Mouse (Mus musculus): ENCODE data around the gene Zfp42.
"Not testable (repeated sequence)": the region's sequence is repeated elsewhere in the genome, so short reads cannot be mapped to it uniquely, and the experiment has no call there.

The Zfp42 gene

GRCm38 (mm10) chr8:43306896-43307295, at the start of gene Zfp42:
Zfp42 (minus strand) TSS chr8:43306980.
- no peak for DNase-seq

DNA sequence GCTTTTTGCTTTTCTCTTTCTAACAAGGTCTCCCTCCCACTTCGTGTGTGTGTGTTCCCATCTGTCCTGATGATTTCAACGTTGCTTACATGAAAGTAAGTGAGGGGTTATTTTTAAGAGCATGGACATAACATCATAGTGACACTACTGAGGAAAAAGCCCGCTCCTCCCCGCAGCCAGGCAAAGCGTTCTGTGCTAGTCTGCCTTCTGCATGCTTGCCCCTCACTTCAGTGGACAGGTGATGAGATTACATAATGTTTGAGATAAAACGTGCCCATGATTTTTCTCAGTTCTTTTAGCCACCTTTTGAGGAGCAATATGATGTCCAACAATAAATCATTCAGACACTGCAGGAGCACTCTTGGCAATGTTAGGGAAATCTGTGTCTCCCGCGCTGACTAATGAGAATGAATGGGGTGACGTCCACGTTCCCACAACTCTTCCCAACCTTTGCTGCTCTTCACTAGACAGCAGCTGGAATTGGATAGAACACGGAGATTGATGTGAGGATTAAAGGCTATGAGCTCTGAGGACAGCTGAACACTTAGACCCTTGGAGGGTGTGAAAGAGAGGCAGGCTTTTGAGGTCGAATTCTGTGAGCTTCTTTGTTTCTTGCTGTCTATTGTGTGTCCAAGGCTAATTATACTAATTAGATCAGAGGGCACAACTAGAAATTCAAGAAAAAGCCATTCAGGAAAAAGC, 49.4 kb upstream of the Zfp42 start:
- DNase-seq, result no peak

GRCm38 (mm10) chr8:43352241-43352640, 45.5 kb upstream of the Zfp42 start:
- not testable (repeated sequence) for DNase-seq

GRCm38 (mm10) chr8:43338555-43338954, 31.8 kb upstream of the Zfp42 start:
- no peak for DNase-seq

- no peak for DNase-seq
These were observed 26.7 kb upstream of the Zfp42 start for GRCm38 (mm10) chr8:43333465-43333864.

DNA sequence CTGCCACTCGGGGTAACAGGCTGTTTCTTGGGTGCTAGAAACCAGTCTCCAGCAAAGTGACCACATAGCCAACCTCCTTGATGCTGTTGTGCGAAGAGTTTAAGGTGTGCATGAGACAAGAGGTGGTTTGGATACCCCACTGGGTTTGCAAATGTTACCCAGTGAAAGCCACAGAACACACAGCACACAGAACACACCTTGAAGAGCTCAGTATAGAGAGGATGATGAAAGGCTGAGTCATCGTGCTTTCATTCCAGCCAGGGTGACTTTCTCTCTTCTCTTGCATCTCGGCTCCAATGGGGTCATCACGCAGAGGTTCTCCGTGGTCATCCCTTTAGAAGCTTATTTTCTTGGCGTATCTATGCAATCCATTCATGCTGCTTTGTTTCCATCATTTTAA, 24.9 kb upstream of the Zfp42 start:
- no peak for DNase-seq

DNA sequence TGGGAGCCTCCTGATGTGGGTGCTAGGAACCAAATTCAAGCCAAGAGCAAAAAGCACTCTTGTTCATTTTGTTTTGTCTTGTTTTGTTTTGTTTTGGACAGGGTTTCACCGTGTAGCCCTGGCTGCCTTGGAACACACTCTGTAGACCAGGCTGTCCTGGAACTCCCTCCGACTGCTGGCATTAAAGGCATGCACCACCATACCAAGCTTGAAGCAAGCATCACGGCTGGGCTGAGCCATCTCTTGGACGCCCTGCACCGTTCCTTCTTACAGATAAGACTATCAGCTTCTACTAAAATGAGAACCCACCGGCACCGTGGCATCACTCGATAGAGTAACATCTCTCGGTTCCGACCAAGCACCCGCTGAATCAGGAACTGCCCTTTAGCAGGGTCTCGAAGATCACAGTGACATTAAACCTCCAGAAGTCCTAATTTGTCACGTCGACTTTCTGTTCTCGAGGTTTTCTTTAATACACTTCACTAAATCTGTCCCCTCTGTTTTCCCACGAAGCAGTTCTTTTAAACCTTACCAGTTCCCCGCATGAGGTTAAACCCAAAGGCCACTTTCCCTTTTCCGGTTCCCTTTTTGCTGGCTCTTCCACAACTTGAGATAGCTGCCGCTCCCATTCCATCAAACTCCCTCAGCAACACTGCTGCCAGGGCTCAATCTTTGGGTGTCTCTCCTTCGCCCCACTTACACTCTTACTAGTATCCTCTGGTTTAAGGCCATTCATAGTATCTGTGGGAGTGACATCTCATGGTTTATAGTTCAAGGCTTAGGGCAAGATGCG, 23.3 kb upstream of the Zfp42 start:
- no peak for DNase-seq

GRCm38 (mm10) chr8:43328666-43329065, 21.9 kb upstream of the Zfp42 start:
- DNase-seq, result no peak

DNA sequence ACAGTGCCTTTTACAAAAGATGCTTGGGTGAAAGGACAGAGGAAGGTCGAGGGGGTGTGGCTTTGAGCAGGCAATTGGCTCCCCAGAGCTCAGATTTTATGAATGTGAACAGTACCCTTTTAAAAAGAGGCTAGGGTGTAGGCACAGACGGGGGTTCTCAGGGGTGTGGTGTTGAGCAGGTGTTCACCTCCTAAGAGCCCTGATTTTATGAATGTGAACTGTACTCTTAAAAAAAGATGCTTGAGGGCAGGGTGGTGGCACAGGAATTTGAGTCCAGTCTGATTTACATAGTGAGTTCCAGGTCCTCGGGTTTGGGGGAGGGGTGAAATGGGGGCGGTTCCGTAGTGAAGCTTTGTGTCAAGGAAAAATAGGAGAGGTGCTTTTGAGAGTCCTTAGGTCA, 14.0 kb upstream of the Zfp42 start:
- DNase-seq, result no peak

DNA sequence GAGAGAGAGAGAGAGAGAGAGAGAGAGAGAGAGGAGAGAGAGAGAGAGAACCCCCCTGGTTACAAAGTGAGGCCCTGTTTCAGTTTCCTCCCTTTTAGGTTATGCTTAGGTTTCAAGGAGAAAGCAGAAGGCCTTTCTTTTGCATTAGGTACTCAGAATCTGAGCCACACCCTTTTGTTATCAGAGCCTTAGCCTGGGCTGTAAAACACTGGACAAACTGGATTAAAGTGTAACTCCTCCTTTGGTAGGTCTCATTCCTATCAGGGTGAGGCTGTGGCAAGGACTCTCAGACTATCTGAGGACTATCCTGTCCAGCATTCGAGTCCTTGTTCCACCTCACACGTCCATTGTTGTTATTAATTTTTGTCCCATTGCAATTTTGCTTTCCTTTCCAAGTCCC, 1.4 kb upstream of the Zfp42 start:
- DNase-seq, result no peak

- no peak for DNase-seq
These were observed 1.1 kb downstream of the Zfp42 start for GRCm38 (mm10) chr8:43305676-43306075.

DNA sequence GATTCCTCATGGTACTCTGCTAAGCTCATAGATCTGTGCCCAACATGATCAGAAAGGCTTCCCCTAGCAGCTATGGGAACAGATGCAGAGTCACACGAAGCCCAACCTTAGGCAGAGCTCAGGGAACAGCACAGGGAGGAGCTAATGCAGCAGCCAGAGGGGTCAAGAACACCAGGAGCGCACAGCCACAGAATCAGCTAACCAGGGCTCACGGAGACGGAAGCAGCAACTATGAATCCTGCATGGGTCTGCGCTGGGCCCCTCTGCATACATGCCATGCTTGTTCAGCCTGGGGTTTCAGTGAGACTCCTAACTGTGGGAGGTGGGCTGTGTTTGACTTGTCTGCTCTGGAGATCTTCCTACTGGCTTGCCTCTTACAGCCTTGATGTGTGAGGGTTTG, 7.0 kb downstream of the Zfp42 start:
- DNase-seq, result no peak

GRCm38 (mm10) chr8:43295826-43296225, 11.0 kb downstream of the Zfp42 start:
- DNase-seq, result no peak

- DNase-seq, result no peak
These were observed 12.6 kb downstream of the Zfp42 start for GRCm38 (mm10) chr8:43294191-43294590.

DNA sequence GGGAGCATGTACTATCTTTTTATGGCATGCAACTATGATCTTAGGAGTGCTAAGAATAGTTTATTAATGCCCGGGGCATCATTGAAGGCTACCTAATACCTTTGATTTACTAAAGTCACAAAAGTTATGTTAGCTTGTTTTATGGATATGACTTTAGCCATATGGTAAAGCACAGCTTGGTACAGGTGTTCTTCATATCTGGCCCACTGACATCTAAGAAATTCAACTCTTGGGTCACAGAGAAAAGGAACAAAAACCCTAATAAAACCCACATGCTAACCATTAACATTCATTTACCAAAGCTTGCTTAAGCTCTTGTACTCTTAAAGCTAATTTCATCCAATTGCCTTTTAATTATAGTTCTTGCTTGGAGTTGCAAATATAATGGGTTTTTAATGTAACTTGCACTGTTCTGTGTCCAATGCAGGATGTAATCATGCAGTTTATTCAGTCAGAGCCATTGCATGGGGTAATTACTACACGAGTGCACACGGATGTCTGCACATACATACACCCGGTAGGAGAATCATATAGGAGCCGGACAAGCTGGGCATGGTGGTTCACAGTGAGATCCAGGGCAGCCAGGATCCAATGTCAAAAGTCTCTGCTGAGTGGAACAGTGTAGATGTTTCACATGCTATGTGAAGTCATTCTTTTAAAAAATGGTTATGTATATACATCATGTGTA, 16.2 kb downstream of the Zfp42 start:
- no peak for DNase-seq

- DNase-seq, result no peak
These were observed 17.0 kb downstream of the Zfp42 start for GRCm38 (mm10) chr8:43289781-43290180.

- DNase-seq, result no peak
These were observed 17.9 kb downstream of the Zfp42 start for GRCm38 (mm10) chr8:43288840-43289239.

DNA sequence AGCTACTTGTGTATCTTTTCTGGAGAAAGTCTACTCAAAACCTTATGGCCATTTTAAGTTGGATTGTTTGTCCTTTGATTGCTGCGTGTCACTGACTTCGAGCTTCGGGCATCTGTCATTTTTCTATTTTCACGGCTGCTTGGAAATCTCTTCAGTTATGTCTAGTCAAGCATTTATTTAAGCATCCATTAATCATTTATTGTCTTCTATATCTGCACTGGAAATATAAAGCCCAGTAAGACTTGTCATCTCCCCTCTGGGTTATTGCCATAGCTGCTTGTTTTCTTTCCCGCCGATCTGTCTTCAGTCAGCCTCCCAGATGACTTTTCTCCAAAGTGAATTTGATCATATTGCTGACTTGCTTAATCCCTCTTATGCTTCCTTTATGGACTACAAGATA, 19.3 kb downstream of the Zfp42 start:
- DNase-seq, result no peak

GRCm38 (mm10) chr8:43283231-43283630, 23.5 kb downstream of the Zfp42 start:
- no peak for DNase-seq

- DNase-seq, result no peak
These were observed 28.4 kb downstream of the Zfp42 start for GRCm38 (mm10) chr8:43278397-43278796.

GRCm38 (mm10) chr8:43260961-43261360, 45.8 kb downstream of the Zfp42 start:
- no peak for DNase-seq

DNA sequence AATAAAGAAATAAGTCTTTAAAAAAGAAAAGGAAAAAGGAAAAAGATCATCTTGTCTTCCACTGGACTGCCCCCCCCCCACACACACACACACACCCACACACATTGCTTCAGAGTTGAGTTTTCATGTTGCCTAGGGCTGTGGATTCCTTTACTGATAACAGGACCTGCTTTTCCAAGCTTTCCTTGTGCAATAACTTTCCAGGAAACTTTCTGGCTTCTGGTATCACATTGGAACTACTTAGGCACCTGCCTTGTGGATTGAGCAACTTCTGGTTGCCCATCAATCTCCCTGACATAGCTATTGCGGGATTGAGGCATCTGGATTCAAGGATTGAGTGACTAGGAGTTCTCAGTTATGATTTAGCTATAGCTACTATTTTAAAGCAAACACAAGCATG, 48.9 kb downstream of the Zfp42 start:
- DNase-seq, result no peak

DNA sequence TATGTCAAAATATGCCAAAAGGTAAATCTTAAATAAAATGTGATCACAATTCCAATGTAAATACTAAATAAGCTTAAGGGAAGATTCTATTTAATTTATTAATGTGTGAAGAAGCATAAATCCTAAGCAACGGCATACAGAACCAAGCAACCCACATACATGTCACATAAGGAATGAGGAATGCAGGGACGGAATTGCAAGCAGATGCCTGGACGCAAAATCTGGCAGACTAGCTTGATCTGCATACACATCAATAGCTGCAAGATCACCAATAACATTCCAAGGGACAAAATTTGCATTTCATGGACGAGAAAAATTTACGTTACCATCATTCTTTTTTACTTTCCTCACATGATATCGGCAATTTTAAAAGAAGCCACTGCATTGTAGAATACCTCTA, 51.1 kb downstream of the Zfp42 start:
- DNase-seq, result no peak

- no peak for DNase-seq
These were observed 55.1 kb downstream of the Zfp42 start for GRCm38 (mm10) chr8:43251653-43252052.
